Mouse (Mus musculus): ENCODE measurements at regions not wholly inside any gene's neighbourhood (a gene's known extent, or its start where the extent isn't known, plus 50 kb on each side); places are given as distances from the start of the nearest gene placed in this dataset.

GRCm38 (mm10) chr9:6608428-6609283 is 339.0 kb upstream of the Ddi1 start:
- no peak for DNase-seq (ENCODE audit: low spot score in 2 of 2)
